Mouse (Mus musculus) thymus, postnatal 0 days (tissue): ENCODE results near the gene Dbnl. TPM values are rescaled to one million over a fixed set of nuclear protein-coding genes. Genes with fewer than 3 reads are reported as not detected.
"Not testable (repeated sequence)": the region's sequence is repeated elsewhere in the genome, so short reads cannot be mapped to it uniquely, and the experiment has no call there.

Source experiments
- DNase-seq: peaks from one replicate; pipeline ENCODE4 v3.0.0-alpha.2; 2015; ENCODE audit warnings: low spot score
- polyA plus RNA-seq: library from polyadenylated mRNA; unstranded; fragments of >200 nt; fragmentation: Nextera tagmentation; extraction: Ambion mirVana; gene quantifications from 2 replicates; pipeline ENCODE4 v1.2.1, GENCODE M21; 2015

Dbnl gene
- polyA plus RNA-seq, 1 experiment from 2014 or later = 134 TPM

DNA sequence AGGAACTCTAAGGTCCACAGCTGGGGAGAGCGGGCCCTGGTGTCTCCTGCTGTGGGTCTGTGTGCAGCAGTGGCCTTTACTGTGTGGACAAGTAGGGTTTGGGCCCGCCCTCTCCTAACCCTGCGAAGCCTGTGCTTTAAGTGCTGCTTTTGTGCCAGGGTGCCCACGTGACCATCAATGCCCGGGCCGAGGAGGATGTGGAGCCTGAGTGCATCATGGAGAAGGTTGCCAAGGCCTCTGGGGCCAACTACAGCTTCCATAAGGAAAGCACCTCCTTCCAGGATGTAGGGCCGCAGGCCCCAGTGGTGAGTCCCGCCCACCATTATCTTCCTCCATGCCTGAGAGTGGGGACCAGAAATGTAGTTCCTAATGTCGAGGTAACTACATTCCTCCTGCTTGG, 7.0 kb downstream of the Dbnl start:
- DNase-seq = no peak

DNA sequence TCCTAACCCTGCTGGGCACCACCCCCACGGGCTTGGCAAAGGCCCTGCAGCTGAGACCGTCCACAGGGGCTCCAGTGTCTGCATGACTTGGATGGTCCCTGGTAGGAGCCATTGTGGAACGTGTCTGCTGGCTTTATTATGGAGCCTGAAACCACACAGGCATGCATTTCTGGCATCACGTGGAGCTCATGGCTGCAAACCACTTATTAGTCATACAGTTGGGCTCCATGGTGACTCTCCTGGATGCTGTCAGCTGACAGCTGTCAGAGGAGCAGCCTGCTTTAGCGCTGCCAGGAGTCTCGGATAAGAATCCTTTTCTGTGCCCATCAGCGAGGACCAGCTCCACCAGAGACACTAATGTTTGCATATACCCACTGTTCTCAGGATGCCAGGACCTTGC, 7.4 kb downstream of the Dbnl start:
- DNase-seq = no peak

DNA sequence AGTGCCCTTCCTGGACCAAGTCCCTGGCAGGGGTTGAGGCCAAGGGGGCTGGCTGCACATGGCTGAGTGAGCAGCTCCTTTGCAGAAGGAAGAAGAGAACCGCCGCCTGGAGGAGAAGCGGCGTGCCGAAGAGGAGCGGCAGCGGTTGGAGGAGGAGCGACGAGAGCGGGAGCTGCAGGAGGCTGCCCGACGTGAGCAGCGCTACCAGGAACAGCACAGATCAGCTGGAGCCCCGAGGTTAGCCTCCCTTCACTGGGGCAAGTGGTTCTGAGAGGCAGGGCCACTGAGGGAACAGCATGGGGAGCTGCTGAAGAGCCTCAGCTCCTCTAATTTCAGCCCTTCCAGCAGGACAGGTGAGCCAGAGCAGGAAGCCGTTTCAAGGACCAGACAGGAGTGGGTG, 8.7 kb downstream of the Dbnl start:
- no peak for DNase-seq

DNA sequence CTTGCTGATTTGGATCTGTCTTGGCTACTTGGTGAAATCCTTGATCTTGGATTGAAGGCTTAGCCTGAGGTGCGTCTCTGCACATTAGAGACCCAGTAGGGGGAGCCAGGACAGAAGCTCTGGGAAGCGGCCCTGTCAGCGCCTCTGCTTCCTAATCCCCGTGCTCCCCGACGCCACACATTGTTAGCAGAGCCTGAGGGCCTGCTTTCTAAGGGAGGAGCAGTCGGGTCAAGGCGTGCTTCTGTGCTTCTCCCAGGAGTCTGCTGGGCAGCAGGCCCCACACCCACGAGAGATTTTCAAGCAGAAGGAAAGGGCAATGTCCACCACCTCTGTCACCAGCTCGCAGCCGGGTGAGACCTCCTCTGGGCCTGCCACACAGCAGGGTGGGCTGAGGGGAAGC, 9.1 kb downstream of the Dbnl start:
- no peak for DNase-seq

DNA sequence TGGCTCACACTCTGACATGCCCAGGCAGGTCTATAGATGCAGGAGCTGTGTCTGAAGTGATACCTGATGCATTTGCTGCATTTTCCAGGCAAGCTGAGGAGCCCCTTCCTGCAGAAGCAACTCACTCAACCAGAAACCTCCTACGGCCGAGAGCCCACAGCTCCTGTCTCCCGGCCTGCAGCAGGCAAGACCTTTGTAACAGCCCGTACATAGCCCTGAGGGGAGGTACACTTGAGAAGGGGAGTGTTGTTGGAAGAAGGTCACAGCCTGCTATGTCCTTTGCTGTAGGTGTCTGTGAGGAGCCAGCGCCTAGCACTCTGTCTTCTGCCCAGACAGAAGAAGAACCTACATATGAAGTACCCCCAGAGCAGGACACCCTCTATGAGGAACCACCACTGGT, 9.6 kb downstream of the Dbnl start:
- no peak for DNase-seq

DNA sequence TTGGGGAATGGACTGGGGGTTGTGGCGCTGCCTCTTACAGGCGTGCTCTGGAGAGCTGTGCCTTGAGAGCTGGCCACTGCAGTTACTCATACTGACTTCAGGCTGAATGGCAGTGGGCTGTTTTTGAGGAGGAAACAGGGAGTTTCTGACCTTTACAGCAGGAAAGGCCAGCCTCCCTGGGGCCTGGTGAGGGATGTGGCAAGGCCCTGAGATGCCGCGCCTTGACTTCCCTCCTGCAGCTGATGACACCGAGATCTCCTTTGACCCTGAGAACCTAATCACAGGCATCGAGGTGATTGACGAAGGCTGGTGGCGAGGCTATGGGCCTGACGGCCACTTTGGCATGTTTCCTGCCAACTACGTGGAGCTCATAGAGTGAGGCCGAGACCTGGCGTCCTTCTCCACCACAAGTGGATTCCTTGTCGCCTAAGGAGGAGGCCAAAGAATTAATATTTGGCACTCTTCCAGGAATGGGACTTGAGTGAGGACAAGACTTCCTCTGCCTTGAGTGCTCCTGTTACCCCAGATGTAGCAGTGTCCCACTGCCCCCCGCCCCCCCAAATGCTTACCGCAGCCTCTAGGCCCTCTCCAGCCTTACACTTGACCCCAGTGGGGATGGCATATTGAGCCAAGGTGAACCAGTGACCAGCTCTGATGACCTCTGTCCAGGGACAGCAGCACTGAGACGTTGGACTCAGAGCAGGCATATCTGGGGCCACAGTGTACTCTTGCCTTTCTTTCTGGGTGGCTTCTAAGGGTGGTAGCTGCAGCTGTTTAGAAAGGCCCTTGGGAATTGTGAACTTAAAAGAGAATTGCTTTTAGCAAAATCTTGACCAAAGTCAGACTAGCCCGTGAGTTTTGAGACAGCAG, 11.6 kb downstream of the Dbnl start:
- DNase-seq = no peak

DNA sequence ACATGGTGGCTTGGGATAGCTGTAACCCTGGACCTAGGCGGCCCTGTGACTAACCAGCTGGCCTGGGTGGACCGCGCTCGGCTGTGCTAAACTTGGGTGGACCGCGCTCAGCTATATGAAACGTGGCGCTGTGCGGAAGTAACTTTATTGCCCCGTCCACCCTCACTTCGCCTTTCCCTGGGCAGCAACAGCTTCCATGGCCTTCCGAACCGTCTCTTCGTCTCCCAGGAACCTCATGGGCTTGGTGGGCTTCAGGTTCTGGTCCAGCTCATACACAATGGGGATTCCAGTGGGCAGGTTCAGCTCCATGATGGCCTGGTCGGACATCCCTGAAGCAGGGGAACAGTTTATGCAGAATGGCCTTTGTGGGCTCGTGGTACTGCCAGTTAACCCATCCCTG, 13.2 kb downstream of the Dbnl start:
- DNase-seq = no peak

DNA sequence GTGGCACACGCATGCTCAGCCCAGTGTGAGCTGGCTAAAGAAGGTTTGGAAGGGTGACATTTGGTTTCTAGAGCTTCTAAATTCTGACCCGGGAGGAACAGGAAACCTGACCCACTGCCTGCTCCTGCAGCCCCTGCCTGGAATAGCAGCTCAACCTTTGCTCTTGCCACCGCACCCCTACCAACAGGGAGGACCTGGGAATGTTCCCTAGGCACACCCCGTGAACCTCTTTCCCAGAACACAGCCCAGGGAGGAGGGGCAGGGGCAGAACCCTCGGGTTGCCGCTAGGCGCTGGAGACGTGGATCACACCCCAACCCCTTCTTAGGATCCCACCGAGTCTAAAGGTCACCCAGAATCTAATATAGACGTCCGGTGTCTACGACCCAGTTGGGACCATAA, 13.7 kb downstream of the Dbnl start:
- no peak for DNase-seq

DNA sequence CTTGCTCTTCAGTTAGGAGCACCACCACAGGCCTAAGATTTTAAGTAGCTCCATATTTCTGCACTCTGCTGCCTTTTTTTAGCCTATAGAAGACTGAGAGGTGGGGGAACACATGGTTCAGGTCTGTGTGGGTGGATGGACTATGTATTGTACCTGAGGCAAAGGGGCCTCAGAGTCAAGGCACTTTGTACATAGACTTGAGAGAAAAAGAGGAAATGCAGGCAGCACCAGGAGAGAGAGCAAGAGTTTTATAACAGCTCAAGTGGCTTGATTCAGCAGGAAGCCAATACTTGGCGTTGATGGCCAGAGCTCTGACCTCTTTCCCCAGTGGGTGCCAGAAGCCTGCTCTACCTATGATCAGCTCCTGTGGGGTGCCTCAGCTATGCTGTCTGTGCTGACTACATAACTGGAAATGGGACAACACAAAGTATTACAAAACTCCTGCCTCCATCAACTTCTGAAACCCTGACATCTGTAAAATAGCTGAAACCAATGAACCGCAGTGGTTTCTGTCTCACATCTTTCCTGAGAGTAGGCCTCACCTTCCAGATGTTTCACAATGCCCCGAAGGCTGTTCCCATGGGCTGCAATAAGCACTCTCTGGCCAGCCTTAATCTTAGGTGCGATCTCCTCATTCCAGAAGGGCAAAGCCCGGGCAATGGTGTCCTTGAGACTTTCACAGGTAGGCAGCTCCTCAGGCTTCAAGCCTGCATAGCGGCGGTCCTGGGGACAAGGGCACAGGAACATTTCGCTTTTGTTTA, 14.3 kb downstream of the Dbnl start:
- DNase-seq = peak; percentile 15

DNA sequence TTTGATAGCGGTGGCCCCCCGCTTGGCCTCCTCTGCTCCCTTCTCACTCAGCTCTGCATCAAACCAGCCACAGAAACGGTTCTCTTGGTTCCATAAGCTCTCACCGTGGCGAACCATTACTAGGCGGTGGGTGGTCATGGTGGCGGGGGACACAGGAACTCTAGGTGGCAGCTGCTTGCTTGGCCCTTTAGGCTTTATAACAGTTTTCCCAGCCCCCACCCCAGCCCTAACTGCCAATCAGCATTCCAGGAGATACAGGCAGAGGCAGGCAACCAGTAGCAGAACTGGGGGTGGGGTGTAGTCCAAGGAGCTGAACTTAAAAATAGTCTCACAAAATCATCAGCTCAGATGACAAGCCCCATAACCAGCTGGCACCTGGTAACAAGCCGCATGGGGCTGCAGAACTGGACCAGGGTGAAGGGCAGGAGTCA, 15.3 kb downstream of the Dbnl start, which contains the start of gene Pgam2:
Gene Pgam2, minus strand, starts transcription at position 183 of the 431 bp plus-strand sequence.
- DNase-seq = peak; percentile 15

DNA sequence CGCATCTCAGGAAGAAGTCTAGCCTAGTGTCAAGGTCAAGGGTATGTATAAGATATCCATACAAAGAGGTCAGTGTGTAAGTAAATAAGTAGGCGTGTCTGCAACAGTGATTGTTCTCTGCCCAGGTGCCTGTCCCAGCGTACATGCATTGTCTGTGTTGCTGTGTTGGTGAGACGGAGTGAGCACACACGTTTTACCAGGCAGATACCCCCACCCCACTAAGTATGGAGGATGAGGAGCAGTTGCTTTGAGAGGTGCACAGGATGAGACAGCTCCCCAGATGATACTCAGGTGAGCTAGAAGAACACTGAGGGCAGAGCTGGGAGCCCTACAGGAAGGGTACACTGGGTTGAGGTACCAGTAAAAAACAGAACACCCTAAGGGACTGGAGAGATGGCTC, 15.9 kb downstream of the Dbnl start:
- DNase-seq = no peak

DNA sequence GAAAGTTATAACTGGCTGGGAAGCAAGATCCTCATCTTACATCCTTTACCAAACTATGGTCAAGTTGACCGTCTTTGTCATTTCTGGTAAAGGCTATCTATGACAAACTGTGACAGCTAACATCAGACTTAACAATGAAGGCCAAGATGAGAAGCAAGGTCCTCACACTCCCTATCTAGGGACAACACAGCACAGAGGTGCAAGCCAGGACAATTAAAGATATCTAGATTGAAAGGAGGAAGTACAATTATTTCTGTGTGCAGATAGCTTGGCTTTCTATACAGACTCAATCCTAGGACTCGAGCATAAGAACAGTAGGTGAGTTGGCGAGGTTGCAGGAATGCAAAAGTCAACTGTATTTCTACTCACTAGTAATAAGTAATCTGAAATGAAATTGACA, 17.4 kb downstream of the Dbnl start:
- DNase-seq = no peak

DNA sequence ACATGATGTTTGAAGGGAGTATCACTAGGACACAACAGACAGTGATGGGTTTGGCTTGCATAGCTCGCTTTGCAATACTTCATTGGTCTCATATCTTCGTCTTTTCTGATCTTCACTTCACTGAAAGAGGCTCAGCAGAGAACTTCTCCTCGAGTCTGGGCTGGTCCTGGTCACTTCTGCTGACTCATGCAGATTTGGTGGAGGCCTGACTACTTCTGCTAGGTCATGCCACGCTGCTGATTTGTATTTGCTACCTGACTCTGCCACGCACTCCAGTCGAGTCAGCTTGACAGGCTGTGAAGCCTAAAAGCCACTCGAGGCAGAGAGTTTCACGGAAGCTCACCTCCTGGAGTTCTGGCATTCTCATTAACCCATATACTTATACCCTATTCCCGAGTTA, 19.7 kb downstream of the Dbnl start:
- no peak for DNase-seq

DNA sequence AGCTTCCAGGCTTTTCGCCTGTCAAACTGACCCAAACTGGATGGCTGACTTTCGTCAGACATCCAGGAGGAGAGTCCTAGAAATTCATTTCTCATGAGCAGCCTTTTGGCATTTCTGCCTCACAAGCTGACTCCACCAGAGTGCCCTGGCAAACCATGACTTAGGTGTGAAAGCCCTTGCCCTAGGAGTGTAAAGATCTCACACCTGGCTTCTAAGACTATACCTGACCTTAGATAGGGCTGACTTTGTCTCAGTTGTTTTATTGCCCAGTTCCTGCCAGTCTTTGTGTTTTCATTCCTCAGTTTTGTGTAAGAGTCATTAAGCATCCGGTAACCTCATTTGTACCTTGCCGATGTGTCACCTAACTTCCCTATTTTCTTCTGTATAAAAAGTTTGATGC, 21.2 kb downstream of the Dbnl start:
- not testable (repeated sequence) for DNase-seq

DNA sequence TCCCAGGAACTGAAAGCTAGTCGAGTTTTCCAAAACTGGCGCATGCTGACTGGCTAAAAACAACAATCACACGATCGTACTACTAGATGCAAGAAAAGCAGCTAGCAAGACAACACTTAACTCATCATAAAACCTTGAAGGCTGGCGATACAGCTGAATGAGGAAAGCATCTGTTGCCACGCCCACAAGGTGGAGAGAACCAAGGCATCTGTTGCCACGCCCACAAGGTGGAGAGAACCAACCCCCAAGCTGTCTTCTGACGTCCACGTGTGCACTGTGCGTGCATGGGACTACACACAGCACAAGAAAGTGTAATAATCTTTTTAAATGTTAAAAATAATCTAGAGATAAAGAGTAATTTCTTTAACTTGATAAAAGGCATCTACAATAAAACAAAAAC, 25.1 kb downstream of the Dbnl start:
- no peak for DNase-seq

DNA sequence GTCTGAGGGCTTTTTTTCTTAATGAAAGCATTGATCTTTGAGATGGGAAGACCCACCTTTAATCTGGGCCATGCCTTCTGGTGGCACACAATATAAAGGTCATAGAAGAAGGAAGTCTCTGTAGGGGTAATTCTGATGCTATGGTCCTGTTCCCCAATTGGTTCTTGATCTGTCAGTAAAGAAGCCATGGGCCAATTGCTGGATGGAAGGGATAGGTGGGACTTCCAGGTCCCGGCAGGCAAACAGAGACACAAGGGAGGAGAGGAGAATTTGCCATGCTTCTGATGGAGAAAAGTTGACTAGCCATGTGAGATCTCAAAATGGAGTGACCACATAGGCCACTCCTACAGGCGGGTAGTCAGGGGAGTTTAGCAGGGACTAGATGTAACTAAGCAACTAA, 30.9 kb downstream of the Dbnl start:
- no peak for DNase-seq

DNA sequence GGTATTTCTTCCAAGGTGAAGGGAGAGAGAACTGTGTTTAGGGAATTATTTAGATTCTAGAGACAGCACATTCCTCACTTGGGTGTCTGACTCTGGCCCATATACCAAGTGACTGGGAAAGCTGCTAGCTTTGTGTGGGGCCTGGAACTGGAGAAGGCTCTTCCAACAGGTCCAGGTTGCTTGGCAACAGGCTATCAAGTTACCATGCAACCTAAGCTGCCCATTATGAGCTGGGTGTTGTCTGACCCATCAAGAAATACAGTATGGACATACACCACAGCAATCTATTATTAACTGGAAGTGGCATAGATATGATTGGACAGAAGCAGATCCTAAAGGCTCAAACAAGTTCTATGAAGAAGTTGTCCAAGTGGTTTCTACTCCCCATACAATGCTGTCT, 37.1 kb downstream of the Dbnl start:
- no peak for DNase-seq

DNA sequence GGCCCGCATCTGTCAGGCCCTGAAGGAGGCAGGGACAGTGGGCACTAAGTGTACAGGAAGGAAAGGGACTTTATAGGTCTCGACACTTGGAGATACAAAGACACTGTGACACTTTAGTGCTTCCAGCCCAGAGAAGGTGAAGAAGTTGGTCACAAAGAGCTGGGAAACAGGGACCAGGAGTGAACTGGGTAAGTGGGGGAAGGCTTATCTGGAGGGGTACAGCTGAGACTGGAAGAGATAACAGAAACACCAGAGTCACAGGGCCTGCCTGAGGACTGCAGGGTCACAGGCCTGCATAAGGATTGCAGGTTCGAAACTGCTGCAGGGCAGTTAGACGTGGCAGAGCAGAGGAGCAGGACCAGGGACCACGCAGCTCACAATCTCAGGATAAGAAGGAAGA, 39.6 kb downstream of the Dbnl start:
- no peak for DNase-seq

DNA sequence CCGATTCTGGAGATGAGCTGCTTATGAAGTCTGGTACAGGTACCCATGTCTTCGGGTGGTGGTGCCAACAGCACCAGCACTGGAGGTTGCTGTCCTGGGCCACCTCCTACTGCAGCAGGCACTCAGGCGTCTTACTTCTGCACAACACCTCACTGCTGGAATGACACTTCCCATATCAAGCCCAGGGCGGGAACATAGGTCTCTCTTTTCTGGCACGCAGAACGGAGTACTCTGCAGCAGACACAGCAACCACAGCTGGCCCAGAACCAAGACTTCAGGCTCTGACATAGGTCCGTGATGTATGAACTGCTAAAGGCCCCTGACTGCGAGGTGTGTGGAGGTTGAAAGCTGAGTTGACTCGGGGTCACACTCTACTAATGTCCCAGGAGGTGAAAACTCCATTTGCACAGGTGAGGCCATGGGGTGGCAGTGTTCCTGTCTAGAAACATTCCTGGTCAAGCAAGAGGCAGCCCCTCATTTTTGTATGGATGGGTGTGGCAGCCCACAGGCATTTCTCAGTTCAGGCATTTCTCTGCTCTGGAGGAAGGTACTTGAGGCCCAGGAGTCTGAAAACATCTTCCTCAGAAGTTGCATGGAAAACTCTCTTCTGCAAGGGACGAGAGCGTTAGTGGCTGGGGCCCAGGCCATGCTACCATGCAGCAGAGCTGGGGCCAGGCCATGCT, 40.4 kb downstream of the Dbnl start:
- no peak for DNase-seq

DNA sequence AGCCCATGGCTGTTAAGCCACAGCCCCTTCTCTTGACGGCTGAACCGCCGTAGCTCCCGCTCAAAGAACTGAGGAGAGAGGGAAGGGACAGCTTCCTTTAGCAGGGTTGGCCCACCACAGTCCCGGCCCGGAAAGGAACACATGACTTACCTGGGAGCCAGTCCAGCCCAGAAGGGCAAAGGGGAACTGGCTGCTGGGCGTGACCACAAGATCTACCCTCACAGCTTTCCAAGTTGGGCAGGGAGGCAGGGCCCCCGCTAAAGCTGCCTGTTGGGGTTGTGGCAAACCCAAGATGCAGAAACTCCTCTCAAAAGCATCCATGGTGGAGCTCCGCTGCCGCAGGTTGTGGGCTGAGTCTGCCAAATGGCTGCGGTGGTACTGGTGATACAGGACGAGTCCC, 41.0 kb downstream of the Dbnl start:
- DNase-seq = no peak

DNA sequence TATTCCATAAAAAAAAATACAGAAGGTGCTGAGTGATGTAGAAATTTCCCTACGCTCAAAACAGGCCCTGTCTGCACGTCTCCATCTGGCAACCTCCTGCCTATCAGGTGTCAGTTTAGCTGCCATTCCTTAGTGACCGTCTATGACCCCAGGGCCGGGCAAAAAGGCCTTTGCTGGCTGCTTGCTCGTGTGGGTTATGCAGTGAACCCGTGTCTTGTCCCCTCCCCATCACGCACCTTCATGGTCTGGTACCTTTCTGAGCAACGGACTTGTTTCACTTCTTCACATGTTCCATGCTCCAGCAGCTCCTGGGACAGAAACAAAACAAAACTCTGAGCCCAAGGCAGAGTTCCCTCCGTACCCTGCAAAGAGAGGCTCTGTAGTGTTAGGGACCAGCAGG, 46.2 kb downstream of the Dbnl start:
- no peak for DNase-seq

DNA sequence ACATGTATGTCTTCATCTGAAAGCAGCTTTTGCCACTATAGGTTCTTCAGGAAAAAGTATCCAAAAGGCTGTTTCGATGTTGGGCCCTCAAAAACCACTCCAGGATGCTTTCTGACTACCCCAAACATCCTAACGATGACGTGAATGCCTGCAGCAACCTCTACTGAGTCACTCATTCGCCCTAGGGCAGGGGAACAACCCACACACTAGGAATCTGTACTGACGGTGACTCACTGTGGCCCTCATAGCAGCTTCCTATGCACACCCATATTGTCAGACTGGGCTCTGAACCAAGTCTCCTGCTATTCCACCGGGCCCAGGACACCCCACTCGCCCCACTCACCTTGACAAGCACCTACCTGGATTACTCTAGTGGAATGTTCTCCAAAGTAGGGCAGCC, 46.8 kb downstream of the Dbnl start:
- DNase-seq = no peak
